Mouse (Mus musculus): ENCODE results near the gene Hs6st1. TPM values are rescaled to one million over a fixed set of nuclear protein-coding genes. Genes with fewer than 3 reads are reported as not detected.

Gene Hs6st1
- polyA plus RNA-seq, 1 experiment from 2014 or later = 15.0 TPM

GRCm38 (mm10) chr1:36130307-36131035 is 62.3 kb downstream of the Hs6st1 start:
- no peak overlapping the region for H3K9ac ChIP-seq (ENCODE audit: low read depth, low read length)
- H3K4me2 ChIP-seq = peak overlapping the region; percentile 16; the same call in 1 of the 2 replicates
- H3K4me1 ChIP-seq (replicated peaks; ENCODE audit: control insufficient read depth, insufficient read depth, low read length) = peaks cover 38% of the 10 kb centered on the region
- no peaks in the 10 kb centered on the region for H3K27me3 ChIP-seq (replicated peaks; ENCODE audit: control insufficient read depth, insufficient read depth, low read length)
- H3K9me3 ChIP-seq (ENCODE audit: control insufficient read depth, low read length) = no peaks in the 10 kb centered on the region
- peak; percentile 47 for DNase-seq (ENCODE audit: low spot score)
- ATAC-seq (replicated peaks; ENCODE audit: low FRiP score) = peak; percentile 85
- H3K4me3 ChIP-seq (ENCODE audit: low read depth, low read length) = no peak overlapping the region
- WGBS = 38% methylated on average over 4 of the region's 4 CpGs
- H3K36me3 ChIP-seq (ENCODE audit: control insufficient read depth, insufficient read depth, low read length) = no peaks in the 10 kb centered on the region
- H3K27ac ChIP-seq (ENCODE audit: low read depth, low read length) = peak overlapping the region; percentile 72

GRCm38 (mm10) chr1:36131154-36131553 is 63.0 kb downstream of the Hs6st1 start:
- Histone ChIP-seq H3K36me3 (ENCODE audit: control insufficient read depth, insufficient read depth, low read length) (no peaks in the 10 kb centered on the region), H3K27me3 (replicated peaks; ENCODE audit: control insufficient read depth, insufficient read depth, low read length) (no peaks in the 10 kb centered on the region), H3K4me2 (peak overlapping the region; percentile 53), H3K27ac (ENCODE audit: low read depth, low read length) (peak overlapping the region; percentile 72), H3K4me3 (ENCODE audit: low read depth, low read length) (no peak overlapping the region), H3K9me3 (ENCODE audit: control insufficient read depth, low read length) (no peaks in the 10 kb centered on the region), H3K4me1 (replicated peaks; ENCODE audit: control insufficient read depth, insufficient read depth, low read length) (peaks cover 38% of the 10 kb centered on the region), H3K9ac (ENCODE audit: low read depth, low read length) (peak overlapping the region; percentile 31; the same call in 1 of the 2 replicates)
- DNase-seq (ENCODE audit: low spot score) = no peak
- 28% methylated on average over 4 of the region's 4 CpGs for WGBS
- no peak for ATAC-seq (replicated peaks; ENCODE audit: low FRiP score)

- no peaks in the 10 kb centered on the region for H3K36me3 ChIP-seq (ENCODE audit: control insufficient read depth, insufficient read depth, low read length)
- H3K4me3 ChIP-seq (ENCODE audit: low read depth, low read length) = peak overlapping the region; percentile 28
- WGBS = 56% methylated on average over 8 of the region's 8 CpGs
- peaks cover 38% of the 10 kb centered on the region for H3K4me1 ChIP-seq (replicated peaks; ENCODE audit: control insufficient read depth, insufficient read depth, low read length)
- peak; percentile 58 for ATAC-seq (replicated peaks; ENCODE audit: low FRiP score)
- H3K27ac ChIP-seq (ENCODE audit: low read depth, low read length) = peak overlapping the region; percentile 39
- H3K9ac ChIP-seq (ENCODE audit: low read depth, low read length) = peak overlapping the region; percentile 31; the same call in 1 of the 2 replicates
- H3K9me3 ChIP-seq (ENCODE audit: control insufficient read depth, low read length) = no peaks in the 10 kb centered on the region
- no peaks in the 10 kb centered on the region for H3K27me3 ChIP-seq (replicated peaks; ENCODE audit: control insufficient read depth, insufficient read depth, low read length)
- DNase-seq (ENCODE audit: low spot score) = peak; percentile 39
- peak overlapping the region; percentile 53 for H3K4me2 ChIP-seq
These were observed 63.6 kb downstream of the Hs6st1 start for GRCm38 (mm10) chr1:36131766-36132165.

- no peaks in the 10 kb centered on the region for H3K27me3 ChIP-seq (replicated peaks; ENCODE audit: control insufficient read depth, insufficient read depth, low read length)
- H3K4me3 ChIP-seq (ENCODE audit: low read depth, low read length) = peak overlapping the region; percentile 28
- DNase-seq (ENCODE audit: low spot score) (no peak), ATAC-seq (replicated peaks; ENCODE audit: low FRiP score) (no peak)
- H3K4me1 ChIP-seq (replicated peaks; ENCODE audit: control insufficient read depth, insufficient read depth, low read length) = peaks cover 38% of the 10 kb centered on the region
- H3K4me2 ChIP-seq = peak overlapping the region; percentile 53
- peak overlapping the region; percentile 39 for H3K27ac ChIP-seq (ENCODE audit: low read depth, low read length)
- no peaks in the 10 kb centered on the region for H3K36me3 ChIP-seq (ENCODE audit: control insufficient read depth, insufficient read depth, low read length)
- 65% methylated on average over 4 of the region's 4 CpGs for WGBS
- H3K9ac ChIP-seq (ENCODE audit: low read depth, low read length) = peak overlapping the region; percentile 16; the same call in 1 of the 2 replicates
- no peaks in the 10 kb centered on the region for H3K9me3 ChIP-seq (ENCODE audit: control insufficient read depth, low read length)
These were observed 64.0 kb downstream of the Hs6st1 start for GRCm38 (mm10) chr1:36132211-36132610.

- no peak overlapping the region for H3K4me2 ChIP-seq
- 59% methylated on average over 8 of the region's 8 CpGs for WGBS
- ATAC-seq (replicated peaks; ENCODE audit: low FRiP score) (no peak), DNase-seq (ENCODE audit: low spot score) (no peak)
- peaks cover 38% of the 10 kb centered on the region for H3K4me1 ChIP-seq (replicated peaks; ENCODE audit: control insufficient read depth, insufficient read depth, low read length)
- H3K9ac ChIP-seq (ENCODE audit: low read depth, low read length) = no peak overlapping the region
- no peak overlapping the region for H3K27ac ChIP-seq (ENCODE audit: low read depth, low read length)
- no peaks in the 10 kb centered on the region for H3K9me3 ChIP-seq (ENCODE audit: control insufficient read depth, low read length)
- no peaks in the 10 kb centered on the region for H3K27me3 ChIP-seq (replicated peaks; ENCODE audit: control insufficient read depth, insufficient read depth, low read length)
- no peaks in the 10 kb centered on the region for H3K36me3 ChIP-seq (ENCODE audit: control insufficient read depth, insufficient read depth, low read length)
- H3K4me3 ChIP-seq (ENCODE audit: low read depth, low read length) = no peak overlapping the region
These were observed 64.8 kb downstream of the Hs6st1 start for GRCm38 (mm10) chr1:36133041-36133440.

GRCm38 (mm10) chr1:36133647-36134046 is 65.4 kb downstream of the Hs6st1 start:
- no peak overlapping the region for H3K4me2 ChIP-seq
- ATAC-seq (replicated peaks; ENCODE audit: low FRiP score) (no peak), DNase-seq (ENCODE audit: low spot score) (no peak)
- no peak overlapping the region for H3K9ac ChIP-seq (ENCODE audit: low read depth, low read length)
- H3K9me3 ChIP-seq (ENCODE audit: control insufficient read depth, low read length) = no peaks in the 10 kb centered on the region
- H3K4me1 ChIP-seq (replicated peaks; ENCODE audit: control insufficient read depth, insufficient read depth, low read length) = peaks cover 38% of the 10 kb centered on the region
- no peak overlapping the region for H3K27ac ChIP-seq (ENCODE audit: low read depth, low read length)
- no peak overlapping the region for H3K4me3 ChIP-seq (ENCODE audit: low read depth, low read length)
- 54% methylated on average over 3 of the region's 3 CpGs for WGBS
- no peaks in the 10 kb centered on the region for H3K27me3 ChIP-seq (replicated peaks; ENCODE audit: control insufficient read depth, insufficient read depth, low read length)
- H3K36me3 ChIP-seq (ENCODE audit: control insufficient read depth, insufficient read depth, low read length) = no peaks in the 10 kb centered on the region

GRCm38 (mm10) chr1:36134584-36134983 is 66.4 kb downstream of the Hs6st1 start:
- Histone ChIP-seq H3K9me3 (ENCODE audit: control insufficient read depth, low read length) (no peaks in the 10 kb centered on the region), H3K27ac (ENCODE audit: low read depth, low read length) (no peak overlapping the region), H3K4me3 (ENCODE audit: low read depth, low read length) (no peak overlapping the region), H3K27me3 (replicated peaks; ENCODE audit: control insufficient read depth, insufficient read depth, low read length) (no peaks in the 10 kb centered on the region), H3K4me1 (replicated peaks; ENCODE audit: control insufficient read depth, insufficient read depth, low read length) (peaks cover 31% of the 10 kb centered on the region), H3K36me3 (ENCODE audit: control insufficient read depth, insufficient read depth, low read length) (no peaks in the 10 kb centered on the region), H3K9ac (ENCODE audit: low read depth, low read length) (no peak overlapping the region), H3K4me2 (no peak overlapping the region)
- DNase-seq (ENCODE audit: low spot score) (peak; percentile 73), ATAC-seq (replicated peaks; ENCODE audit: low FRiP score) (no peak; the same call in 1 of the 2 replicates)
- WGBS = 5% methylated on average over 3 of the region's 3 CpGs

- 95% methylated on average over 15 of the region's 15 CpGs for WGBS
- peaks cover 15% of the 10 kb centered on the region for H3K36me3 ChIP-seq (ENCODE audit: control insufficient read depth, insufficient read depth, low read length)
These were observed 72.1 kb downstream of the Hs6st1 start for GRCm38 (mm10) chr1:36140311-36140710.

GRCm38 (mm10) chr1:36145050-36145449 is 76.8 kb downstream of the Hs6st1 start:
- Histone ChIP-seq H3K4me3 (ENCODE audit: low read depth, low read length) (no peak overlapping the region), H3K4me2 (no peak overlapping the region), H3K27ac (ENCODE audit: low read depth, low read length) (no peak overlapping the region), H3K27me3 (replicated peaks; ENCODE audit: control insufficient read depth, insufficient read depth, low read length) (no peaks in the 10 kb centered on the region), H3K9ac (ENCODE audit: low read depth, low read length) (no peak overlapping the region), H3K9me3 (ENCODE audit: control insufficient read depth, low read length) (no peaks in the 10 kb centered on the region), H3K4me1 (replicated peaks; ENCODE audit: control insufficient read depth, insufficient read depth, low read length) (no peaks in the 10 kb centered on the region), H3K36me3 (ENCODE audit: control insufficient read depth, insufficient read depth, low read length) (peaks cover 30% of the 10 kb centered on the region)
- WGBS = 53% methylated on average over 1 of the region's 1 CpGs
- ATAC-seq (replicated peaks; ENCODE audit: low FRiP score) (no peak), DNase-seq (ENCODE audit: low spot score) (no peak)

More at GRCm38 (mm10) chr1:36140311-36140710, 72.1 kb downstream of the Hs6st1 start:
- Histone ChIP-seq H3K27ac (ENCODE audit: low read depth, low read length) (no peak overlapping the region), H3K9ac (ENCODE audit: low read depth, low read length) (no peak overlapping the region), H3K27me3 (replicated peaks; ENCODE audit: control insufficient read depth, insufficient read depth, low read length) (no peaks in the 10 kb centered on the region), H3K4me3 (ENCODE audit: low read depth, low read length) (no peak overlapping the region), H3K4me1 (replicated peaks; ENCODE audit: control insufficient read depth, insufficient read depth, low read length) (no peaks in the 10 kb centered on the region), H3K4me2 (no peak overlapping the region), H3K9me3 (ENCODE audit: control insufficient read depth, low read length) (no peaks in the 10 kb centered on the region)
- ATAC-seq (replicated peaks; ENCODE audit: low FRiP score) = no peak
- DNase-seq (ENCODE audit: low spot score) = no peak

Data from liver, embryonic 11.5 days (tissue).